Mouse (Mus musculus) right cerebral cortex, postnatal 4 days (tissue): ENCODE measurements around the gene Fhad1.
"Not testable (repeated sequence)": the region's sequence is repeated elsewhere in the genome, so short reads cannot be mapped to it uniquely, and the experiment has no call there.

Experiments
- DNase-seq: peaks from one replicate; pipeline ENCODE4 v3.0.0-alpha.2; 2022

Gene Fhad1

DNA sequence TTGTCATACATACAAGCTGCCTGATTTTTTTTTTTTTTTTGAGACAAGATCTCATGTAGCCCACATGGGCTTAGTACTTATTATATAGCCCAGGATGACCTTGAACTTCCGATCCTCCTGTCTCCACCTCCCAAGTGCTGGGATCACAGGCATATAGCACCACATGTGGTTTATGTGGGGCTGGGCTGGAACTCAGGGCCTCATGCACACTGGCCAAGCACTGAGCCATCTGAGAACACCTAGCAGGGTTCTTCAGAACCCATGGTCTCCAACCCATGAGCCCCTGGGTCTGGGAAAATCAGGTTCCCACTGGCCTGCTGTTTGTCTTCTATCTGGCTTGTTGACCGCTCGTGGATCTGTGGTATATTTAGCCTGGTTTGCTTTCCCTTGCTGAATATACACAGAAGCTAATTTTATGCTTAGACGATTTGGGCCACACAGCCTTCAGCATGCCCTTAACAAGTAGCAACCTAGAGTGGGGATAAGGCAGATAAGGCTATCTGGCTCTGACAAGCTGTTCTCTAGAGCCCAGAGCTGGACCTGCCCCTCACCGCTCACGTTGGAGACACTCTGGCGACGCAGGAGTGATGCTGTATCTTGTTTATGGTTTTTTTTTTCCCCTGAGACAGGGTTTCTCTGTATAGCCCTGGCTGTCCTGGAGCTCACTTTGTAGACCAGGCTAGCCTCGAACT lies 24.9 kb upstream of the Fhad1 start:
- DNase-seq: no peak

DNA sequence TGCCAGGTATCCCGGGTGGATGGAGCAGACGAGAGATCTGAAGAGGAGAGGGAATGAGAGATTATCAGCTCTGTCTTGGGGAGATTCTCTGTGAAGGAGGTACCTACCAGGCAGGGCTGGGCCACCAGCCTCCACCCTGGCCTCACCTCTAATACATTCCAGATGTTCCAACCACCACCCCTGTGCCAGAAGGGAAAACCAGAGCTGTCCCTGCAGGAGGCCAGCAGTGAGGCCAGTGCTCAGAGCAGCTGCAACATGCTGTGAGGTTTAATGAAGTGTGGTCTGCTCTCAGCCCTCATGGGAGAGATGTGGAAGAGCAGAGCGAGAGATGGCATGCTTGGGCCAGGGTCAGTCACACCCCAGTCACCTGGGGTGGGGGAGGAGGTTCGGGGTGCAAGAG lies 23.0 kb upstream of the Fhad1 start:
- no peak for DNase-seq

DNA sequence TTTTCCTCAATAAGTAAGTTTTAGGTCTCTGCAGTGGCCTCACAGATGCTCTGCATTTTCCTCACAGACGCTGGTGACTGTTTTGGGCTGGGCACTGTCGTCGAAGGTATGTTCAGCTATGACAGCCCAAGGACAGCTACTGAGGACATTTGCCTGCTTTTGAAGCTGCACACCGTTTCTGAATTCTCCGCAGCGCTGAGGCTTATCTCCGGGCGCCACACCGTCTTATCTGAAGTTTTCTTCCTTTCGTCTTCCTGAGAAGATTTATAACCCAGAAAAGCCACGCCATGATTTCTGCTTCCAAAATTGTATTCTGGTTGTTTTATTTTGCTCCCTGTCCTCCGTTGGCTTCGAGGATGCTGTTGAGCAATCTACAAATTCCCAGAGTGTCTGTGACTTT lies 13.7 kb upstream of the Fhad1 start:
- DNase-seq: no peak

DNA sequence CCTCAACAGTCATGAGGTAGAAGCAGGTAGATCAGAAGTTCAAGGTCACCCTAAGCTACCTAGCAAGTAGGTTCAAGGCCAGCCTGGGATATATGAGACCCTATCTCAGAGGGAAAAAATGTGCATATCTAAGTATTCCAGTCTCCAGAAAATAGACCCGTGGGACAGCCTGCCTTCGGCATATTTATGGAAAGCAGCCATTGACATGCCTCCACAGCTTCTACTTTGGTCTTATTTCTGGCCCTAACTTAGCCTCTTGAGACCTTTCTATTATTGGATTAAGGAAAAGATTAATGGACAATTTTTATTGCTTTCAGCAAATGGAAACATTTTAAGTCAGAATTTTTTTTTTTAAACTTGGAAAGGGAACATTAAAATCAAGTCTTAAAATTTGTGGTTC lies 12.1 kb upstream of the Fhad1 start:
- no peak for DNase-seq

DNA sequence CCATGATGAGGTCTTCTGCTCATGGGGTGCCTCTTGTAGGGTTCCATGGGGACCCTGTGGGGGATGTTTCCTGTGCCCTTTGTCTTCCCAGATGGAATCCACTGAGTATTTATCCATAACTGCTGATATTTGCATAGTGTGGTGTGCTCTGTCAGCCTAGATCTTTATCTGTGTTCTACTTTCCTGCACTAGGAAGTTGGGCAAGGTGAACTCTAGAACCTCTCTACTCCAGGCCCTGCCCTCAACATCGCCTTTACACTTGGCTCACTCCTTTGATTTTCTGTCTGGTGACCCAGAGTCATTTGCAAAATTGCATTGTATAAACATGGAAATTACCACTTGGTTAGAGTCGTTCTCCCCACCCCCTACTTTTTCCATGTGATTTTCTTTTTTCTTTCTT lies 9.7 kb upstream of the Fhad1 start:
- DNase-seq: no peak

DNA sequence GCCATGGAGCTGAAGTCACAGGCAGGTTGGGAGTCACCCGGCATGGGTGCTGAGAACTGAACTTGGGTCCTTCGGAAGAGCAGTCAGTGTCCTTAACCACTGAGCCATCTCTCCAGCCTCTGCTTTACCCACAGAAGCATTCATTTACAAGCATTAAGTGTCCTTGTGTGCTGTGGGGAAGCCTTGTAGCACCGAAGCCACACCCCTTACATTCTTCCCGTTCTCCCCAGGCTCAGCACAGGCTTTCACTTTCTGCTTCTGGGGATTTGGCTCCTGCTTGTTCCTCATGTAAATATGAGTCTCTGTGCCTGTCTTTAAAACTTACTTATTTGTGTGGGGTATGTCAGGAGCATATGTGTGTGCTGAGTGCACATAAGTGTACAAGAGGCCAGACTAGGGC lies 8.3 kb upstream of the Fhad1 start:
- no peak for DNase-seq

DNA sequence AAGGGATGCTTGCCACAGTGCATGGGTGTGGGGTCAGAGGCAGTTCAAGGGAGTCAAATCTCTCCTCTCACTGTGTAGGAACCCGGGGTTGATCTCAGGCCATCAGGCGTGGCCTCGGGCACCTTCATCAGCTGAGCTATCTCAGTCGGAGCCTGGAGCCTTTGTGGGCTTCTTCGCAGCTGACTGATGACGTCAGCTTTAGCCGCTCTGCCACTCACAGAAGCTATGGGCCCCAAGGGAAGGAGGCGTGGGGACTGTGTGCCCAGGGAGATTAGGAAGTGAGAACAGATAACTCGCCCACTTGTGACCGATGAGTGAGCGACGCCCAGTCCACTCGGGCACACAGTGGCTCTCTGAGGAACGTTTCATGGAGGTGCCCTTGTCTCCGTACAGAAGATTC lies 2.8 kb upstream of the Fhad1 start:
- DNase-seq: no peak

DNA sequence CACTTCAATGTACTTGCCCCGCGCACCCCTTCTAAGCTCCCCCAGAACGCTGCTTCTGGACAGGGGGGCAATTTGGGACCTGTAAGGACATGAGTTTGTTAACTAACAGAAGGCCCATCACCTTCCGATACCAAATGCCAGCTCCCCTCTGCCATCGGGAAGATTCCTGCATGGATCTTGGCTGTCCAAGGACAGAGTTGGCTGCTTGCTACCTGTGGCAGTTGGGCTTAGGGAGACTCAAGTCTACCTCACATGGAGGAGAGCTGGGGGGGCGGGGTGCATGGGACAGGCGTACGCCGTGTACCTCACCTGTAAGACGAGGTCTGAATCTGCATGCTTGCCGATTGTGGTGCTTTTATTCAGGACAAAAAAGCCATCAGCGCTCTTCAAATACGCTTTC lies 3.6 kb downstream of the Fhad1 start:
- no peak for DNase-seq

DNA sequence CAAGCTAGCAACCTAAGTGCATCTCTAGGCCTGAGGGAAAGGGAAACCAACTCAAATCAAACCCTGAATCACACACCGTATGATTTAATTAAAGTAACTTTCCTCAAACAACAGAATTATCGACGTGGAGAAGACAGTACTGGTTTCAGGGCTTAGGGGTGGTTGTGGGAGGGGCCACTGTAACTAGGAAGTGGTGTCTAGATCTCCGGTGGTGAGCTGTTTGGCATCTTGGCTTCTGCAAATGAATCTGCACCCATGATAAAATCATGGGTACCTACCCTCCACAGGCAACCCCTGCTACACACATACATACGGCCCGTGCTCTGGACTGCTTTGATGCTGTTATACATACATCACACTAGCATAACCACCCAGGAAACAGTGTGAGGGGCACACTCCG lies 4.4 kb downstream of the Fhad1 start:
- no peak for DNase-seq

DNA sequence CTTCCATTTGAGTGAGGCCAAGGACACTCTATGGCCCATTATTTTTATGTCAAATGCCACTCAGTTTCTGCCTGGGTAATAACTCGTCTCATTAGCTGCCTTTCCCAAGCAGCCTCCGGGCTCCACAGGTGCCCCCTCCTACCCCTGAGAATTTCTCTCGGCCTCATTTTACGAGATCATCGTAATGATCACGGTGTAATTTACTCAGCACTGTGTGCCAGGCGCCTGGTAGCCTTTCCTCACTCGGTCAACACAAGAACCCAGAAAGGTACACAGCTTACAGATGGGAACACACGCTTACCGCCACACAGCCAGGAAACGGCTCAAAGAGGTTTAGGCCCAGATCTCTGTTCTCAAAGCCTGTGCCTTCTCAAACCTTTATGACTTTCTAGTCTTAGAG lies 6.7 kb downstream of the Fhad1 start:
- DNase-seq: no peak

DNA sequence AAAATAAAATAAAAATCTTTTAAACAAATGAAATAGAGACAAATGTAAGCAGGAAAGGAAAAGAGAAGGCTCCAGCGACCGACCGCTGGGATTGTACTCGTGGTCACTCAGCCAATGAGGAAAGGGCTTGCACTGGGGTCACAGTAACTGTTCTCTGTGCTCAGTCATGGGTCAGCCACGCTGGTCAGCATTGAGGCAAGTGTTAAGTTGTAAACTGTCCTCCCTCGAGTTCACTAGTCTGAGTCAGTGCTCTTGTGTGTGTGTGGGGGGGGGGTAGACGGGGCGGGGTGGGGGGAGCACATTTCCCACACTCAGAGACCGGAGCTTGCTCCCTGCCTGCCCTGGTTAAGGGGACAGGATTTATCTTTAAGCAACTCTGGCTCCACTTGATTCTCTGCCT lies 14.3 kb downstream of the Fhad1 start:
- DNase-seq: no peak

DNA sequence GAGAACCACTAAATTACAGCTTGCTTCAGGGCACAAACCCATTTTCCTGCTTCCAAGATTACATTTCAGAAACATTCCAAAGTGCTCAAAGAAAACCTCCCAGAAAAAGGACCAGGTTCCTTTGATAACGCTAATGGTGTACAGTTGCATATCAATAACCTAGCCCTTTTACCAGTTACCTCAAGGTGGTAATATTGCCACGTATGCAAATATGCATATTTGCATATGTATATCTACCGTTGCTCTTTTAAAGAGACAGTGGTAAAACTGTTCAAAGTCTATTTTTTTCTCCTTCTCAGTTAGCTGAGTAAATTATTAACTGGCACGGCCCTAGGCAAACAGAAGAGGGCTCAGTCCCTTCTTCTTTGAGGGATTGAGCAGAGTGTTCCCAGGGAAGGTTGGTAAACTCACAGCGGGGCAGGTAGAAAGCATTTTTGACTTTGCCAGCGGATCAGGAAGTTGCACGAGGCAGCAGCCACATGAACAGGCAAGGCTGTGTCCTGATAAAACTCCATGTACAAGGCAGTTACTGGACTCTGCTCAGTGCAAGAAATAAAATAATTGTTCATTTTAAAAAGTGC lies 15.3 kb downstream of the Fhad1 start:
- DNase-seq: no peak

DNA sequence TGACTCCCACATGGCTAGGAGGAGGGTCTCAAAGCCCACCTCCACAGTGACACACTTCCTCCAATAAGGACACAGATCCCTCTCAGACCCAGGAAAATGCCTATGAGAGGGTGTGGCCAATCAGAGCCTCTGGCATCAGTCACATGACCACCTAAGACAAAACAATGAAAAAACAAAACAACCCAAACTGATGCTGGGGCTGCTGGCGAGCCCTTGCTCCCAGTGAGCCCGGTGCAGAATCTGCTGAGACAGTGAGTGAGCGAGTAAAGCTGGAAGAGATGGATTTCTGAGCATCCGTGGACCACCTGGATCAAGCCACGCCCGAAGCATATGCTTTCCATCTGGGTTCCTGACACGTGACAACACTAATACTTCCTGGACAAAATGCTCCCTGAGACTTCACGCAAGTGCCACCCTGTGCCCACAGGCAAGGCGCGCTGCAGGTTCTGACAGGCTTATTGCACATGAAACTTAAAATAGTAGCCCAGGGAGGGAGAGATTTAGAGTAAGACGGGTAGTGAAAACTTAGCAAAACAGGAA lies 16.5 kb downstream of the Fhad1 start:
- no peak for DNase-seq

DNA sequence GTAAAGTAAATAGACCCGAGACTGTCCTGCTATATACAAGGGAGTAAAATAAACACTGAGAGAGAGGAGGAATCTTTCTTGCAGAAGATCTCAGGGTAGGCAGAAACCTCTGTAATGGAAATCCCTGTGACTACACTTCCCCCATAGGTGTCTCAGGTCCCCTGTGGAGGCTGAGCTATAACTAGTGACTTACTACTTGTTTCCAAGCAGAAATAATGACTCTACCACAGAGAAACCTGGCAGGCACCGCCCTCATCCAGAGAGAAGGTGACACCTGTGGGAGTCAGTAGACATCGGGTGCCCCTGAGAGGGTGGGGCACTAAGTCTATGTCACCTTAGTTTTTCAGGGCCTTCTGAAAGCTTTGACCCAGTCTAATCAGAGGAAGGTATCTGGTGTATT lies 18.0 kb downstream of the Fhad1 start:
- DNase-seq: no peak

DNA sequence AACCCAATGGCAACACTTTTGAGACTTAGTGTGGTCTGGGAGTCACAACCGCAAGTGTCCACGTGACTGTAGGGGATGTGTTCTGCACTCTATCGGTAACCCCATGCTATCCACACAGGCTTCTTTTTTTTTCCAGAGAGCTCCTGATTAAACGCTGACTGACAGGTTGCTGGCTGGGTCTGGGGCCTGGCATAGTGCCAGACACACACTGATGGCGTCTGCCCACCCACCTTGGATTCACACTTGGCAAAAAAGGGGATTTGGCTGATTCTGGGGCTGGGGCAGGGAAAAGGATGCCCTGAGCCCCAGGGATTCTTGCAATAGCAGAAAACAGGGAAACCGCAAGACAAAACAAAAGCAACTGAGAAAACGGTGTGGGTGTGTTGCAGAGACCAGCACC lies 18.8 kb downstream of the Fhad1 start:
- DNase-seq: no peak

DNA sequence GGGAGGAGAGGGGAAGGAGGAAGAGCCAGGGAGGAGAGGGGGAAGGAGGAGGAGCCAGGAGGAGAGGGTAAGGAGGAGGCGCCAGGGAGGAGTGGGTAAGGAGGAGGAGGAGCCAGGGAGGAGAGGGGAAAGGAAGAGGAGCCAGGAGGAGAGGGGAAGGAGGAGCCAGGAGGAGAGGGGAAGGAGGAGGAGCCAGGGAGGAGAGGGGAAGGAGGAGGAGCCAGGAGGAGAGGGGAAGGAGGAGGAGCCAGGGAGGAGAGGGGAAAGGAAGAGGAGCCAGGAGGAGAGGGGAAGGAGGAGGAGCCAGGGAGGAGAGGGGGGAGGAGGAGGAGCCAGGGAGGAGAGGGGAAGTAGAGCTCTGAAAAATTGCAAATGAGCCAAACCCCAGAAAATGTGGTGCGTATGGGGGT lies 20.8 kb downstream of the Fhad1 start:
- DNase-seq: not testable (repeated sequence)

DNA sequence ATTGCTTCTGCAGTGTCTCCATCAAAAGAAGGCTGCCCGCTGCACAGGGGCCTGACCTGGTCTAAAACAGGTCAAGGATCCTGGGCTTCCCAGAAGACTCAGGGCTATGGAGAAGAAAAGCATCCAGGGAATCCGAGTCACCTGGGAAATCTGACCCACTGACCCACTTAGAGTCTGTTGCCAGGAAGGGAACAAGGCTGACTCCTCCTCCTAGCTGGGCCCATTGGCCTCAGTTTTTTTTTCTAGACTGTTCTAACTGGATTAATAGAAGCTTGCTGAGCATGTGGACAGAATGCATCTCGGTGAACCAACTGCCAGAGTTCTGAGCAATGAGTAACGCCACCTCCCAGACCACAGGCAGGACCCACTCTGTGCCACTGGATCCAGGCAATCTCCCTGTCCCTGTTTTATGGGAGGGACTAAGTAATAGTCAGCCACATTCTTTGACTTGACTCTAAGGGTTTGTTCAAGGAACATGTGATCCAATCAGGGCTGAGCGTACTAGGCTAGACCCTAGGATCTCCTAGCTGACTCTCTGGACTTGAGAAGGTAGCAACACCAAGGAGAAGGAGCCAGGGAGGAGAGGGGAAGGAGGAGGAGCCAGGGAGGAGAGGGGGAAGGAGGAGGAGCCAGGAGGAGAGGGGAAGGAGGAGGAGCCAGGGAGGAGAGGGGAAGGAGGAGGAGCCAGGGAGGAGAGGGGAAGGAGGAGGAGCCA lies 21.4 kb downstream of the Fhad1 start:
- DNase-seq: no peak

DNA sequence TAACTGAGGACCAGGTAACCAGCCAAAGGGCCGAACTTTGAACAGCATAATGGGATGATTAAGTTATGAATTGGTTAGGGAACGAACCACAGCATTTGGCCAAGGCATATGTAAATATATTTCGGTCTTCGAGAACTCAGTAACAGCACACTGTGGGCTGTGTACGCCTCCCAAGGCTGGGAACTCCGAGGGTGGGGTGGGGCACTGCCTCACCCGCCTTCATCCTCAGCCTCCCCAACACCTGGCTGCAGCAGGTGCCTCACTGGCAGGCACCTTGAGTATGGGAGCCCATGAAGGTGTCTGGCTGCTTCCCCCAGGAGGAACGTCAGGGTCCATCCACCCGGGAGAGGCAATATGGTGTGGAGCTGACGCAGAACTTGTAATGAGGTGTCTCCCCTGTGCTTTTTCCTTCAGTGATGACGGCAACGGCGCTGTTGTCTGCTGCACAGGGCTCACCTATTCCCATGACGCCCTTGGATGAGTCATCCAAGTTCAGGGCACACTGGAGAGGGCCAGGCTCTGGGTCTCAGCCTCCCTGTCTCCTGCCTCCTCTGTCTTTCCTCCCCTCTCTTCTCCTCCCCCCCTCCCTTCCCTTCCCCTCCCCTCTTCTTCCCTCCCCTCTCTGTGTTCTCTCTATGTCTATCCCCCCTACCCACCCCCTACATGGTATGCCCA lies 22.2 kb downstream of the Fhad1 start:
- no peak for DNase-seq

DNA sequence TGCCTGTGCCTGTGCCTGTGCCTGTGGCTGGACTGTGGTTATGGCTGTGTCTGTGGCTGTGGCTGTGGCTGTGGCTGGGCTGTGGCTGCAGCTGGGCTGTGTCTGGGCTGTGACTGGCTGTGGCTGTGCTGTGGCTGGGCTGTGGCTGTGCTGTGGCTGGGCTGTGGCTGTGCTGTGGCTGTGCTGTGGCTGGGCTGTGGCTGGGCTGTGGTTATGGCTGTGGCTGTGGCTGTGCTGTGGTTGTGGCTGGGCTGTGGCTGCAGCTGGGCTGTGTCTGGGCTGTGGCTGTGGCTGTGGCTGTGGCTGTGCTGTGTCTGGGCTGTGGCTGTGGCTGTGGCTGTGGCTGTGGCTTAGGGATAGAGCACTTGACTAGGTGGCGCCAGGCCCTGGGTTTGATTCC lies 26.7 kb downstream of the Fhad1 start:
- DNase-seq: no peak

DNA sequence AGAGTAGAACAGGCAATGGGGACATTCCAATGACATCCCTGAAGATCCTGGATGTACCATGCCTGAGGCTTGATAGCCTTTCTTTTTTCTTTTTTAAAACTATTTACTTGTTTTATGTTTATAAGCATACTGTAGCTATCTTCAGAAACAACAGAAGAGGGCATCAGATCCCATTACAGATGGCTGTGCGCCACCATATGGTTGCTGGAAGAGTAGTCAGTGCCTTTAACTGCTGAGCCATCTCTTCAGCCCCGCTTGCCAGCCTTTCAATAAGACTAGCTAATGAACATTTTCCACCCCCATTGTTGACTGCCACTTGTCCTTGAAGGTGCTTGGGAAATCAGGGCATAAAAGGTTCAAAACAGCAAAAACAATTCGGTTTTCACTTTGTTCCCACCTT lies 31.2 kb downstream of the Fhad1 start:
- peak; percentile 42 for DNase-seq

DNA sequence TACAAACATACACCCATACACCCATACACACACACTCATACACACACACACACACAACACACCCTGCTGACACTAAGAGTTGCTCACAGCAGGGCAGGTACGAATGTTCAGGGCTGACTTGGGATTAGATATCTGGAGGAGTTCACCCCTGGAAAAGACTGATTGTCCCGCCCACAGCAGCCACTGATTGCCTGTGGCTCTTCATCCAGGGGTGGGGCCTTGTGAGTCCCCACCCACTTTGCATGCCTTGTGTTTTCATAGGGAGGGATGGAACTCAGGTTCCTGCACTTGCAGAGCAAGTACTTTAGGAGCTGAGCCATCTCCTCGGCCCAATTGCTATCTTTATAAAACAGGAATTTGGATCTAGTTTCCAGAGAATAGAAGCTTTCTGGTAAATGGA lies 33.4 kb downstream of the Fhad1 start:
- DNase-seq: no peak

DNA sequence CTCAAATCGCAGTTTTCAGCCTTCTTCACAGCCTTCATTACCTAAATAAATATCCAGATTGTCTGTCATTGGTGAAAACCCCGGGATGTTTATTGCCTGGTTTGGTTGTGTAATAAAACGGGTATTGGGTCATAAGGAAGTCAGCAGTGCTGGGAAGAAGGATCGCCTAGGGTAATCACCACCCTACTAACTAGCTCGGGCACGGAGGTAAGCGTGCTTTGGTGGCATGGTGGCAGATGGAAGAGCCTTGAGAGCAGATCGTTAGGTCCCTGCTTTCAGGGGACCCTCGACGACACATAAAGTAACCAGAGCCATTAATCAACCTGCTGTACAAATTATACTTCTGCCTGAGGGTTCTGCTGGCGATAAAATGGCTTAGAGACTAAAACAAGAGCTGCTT lies 36.3 kb downstream of the Fhad1 start:
- no peak for DNase-seq

DNA sequence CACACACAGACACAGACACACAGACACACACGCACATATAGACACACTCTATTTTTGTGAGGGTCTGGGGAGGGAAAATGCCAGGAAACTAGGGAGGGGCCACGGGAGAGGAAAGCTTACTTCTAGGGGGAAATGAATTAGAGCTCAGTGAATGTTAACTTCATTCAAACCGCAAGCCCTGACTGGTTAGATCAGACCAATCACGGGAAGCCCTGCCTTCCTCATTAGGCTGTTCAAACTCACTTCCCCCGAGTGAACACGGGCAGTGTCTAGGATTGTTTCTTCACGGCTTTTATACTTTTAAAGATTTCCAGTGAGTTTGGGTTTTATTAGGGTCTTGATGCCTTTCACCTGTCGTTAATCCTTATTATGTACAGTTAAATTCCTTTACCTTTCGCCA lies 37.5 kb downstream of the Fhad1 start:
- no peak for DNase-seq

DNA sequence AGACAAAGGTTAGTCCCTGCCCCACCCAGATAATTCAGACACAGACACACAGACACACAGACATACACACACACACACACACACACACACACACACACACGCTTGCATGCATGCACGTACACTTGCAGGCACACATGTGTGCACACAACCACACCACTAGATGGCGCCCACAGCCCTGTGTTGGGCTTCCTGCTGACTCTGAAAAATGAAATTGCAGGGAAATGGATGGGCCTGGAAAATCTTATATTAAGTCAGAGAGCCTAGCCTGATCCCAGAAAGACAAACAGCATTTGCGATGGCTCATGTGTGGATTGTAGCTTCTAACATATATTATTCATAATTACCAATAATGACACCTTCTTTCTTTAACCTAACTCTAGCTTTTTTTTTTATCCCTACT lies 38.7 kb downstream of the Fhad1 start:
- DNase-seq: peak; percentile 66
